In genomic region chr2:5957705-5958104, GRCm38 (mm10) we compare ENCODE assay signal across 18 mouse cellular contexts.
"Had no signal": no experiment of that assay in that cellular context is flagged by ENCODE, and none has a peak within 500 bp of the region (broad histone marks: within the 10 kb centered on the region; RNA-seq: fewer than 3 reads in every experiment).

No protein-coding gene starts in this region.

- DNase-seq: kidney, adult 8-10 months; kidney, postnatal 25 days; liver; liver, embryonic 13.5 days; liver, postnatal 0 days; lung, postnatal 14 days; retina, postnatal 1 day; right cerebral cortex, postnatal 14 days; thymus, postnatal 14 days had no signal

- ATAC-seq: liver, postnatal 0 days; midbrain, embryonic 16.5 days had no signal

- H3K4me3 ChIP-seq: left cerebral cortex, adult 2 months; limb, embryonic 12.5 days; liver, embryonic 13.5 days; lung, embryonic 15.5 days; megakaryocyte, embryonic 14.5 days; midbrain, embryonic 12.5 days; neural tube, embryonic 13.5 days; stomach, embryonic 15.5 days had no signal

- H3K27ac ChIP-seq: left cerebral cortex, adult 2 months; limb, embryonic 12.5 days; liver, embryonic 13.5 days; lung, embryonic 15.5 days; macrophage; midbrain, embryonic 12.5 days; neural tube, embryonic 13.5 days; stomach, embryonic 15.5 days had no signal
